Mouse (Mus musculus): ENCODE results near the gene Chst15. TPM values are rescaled to one million over a fixed set of nuclear protein-coding genes. Genes with fewer than 3 reads are reported as not detected.
A peak's percentile ranks its signal among the peaks of the same experiment; 100 is the strongest.

Gene Chst15
- total RNA-seq, 2 experiments from 2014 or later, result 34.9 to 46.1 TPM

- no peak for DNase-seq (ENCODE audit: extremely low spot score in 1 of 2, low spot score in 1 of 2)
Measured at GRCm38 (mm10) chr7:132233732-132234131, 83.3 kb downstream of the Chst15 start.

GRCm38 (mm10) chr7:132232937-132233336 lies 84.1 kb downstream of the Chst15 start:
- no peak for DNase-seq (ENCODE audit: extremely low spot score in 1 of 2, low spot score in 1 of 2)

DNA sequence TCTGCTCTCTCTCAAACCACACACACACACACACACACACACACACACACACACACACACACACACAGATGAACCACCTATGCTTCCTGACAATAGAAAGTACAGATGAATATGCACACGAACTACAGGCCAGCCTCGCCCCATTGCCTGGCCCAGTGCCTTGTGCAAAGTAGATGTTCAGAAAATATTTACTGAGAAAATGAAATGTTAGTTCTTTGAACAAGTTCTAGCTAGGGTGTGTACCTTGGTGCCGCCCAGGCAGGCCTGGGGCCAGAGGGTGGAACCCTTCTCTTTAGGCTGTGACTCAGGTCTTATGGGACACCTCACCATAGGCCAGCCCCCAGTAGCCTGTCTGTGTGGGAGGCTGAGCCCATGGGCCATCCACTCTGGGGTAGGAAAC lies 85.6 kb downstream of the Chst15 start:
- DNase-seq (ENCODE audit: extremely low spot score in 1 of 2, low spot score in 1 of 2), result no peak

GRCm38 (mm10) chr7:132230961-132231360 lies 86.1 kb downstream of the Chst15 start:
- DNase-seq (ENCODE audit: extremely low spot score in 1 of 2, low spot score in 1 of 2), result no peak

- DNase-seq (ENCODE audit: extremely low spot score in 1 of 2, low spot score in 1 of 2), result no peak
Measured at GRCm38 (mm10) chr7:132227075-132227640, 89.9 kb downstream of the Chst15 start.

GRCm38 (mm10) chr7:132226379-132227074 lies 90.5 kb downstream of the Chst15 start:
- peak; percentile 82 to 96 for DNase-seq (ENCODE audit: extremely low spot score in 1 of 2, low spot score in 1 of 2)

- DNase-seq (ENCODE audit: extremely low spot score in 1 of 2, low spot score in 1 of 2), result no peak
Measured at GRCm38 (mm10) chr7:132223452-132224141, 93.4 kb downstream of the Chst15 start.

GRCm38 (mm10) chr7:132214031-132214430 lies 103.0 kb downstream of the Chst15 start:
- no peak for DNase-seq (ENCODE audit: extremely low spot score in 1 of 2, low spot score in 1 of 2)

- DNase-seq (ENCODE audit: extremely low spot score in 1 of 2, low spot score in 1 of 2), result peak; percentile 70 to 87
Measured at GRCm38 (mm10) chr7:132213460-132213859, 103.6 kb downstream of the Chst15 start.

GRCm38 (mm10) chr7:132211920-132212701 lies 104.9 kb downstream of the Chst15 start:
- no peak for DNase-seq (ENCODE audit: extremely low spot score in 1 of 2, low spot score in 1 of 2)

DNA sequence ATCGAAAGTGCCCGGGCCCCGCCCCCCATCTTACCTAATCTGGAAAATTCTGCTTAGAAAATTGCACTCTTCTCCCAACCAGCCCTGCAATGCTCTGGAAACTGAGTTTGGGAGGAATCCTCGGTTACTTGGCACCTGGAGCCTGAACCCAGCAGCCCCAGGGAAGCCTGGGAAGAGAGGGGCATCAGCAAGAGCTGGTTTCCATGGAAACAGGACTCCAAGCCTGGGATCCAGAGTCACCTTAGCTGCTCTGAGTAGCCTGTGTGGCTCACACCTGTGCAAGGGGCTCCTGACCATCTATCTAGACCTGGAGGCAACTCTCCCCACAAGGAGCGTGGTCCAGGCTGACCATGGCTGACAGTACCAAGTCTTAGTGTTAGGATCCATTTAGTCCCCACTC lies 106.4 kb downstream of the Chst15 start:
- no peak for DNase-seq (ENCODE audit: extremely low spot score in 1 of 2, low spot score in 1 of 2)

DNA sequence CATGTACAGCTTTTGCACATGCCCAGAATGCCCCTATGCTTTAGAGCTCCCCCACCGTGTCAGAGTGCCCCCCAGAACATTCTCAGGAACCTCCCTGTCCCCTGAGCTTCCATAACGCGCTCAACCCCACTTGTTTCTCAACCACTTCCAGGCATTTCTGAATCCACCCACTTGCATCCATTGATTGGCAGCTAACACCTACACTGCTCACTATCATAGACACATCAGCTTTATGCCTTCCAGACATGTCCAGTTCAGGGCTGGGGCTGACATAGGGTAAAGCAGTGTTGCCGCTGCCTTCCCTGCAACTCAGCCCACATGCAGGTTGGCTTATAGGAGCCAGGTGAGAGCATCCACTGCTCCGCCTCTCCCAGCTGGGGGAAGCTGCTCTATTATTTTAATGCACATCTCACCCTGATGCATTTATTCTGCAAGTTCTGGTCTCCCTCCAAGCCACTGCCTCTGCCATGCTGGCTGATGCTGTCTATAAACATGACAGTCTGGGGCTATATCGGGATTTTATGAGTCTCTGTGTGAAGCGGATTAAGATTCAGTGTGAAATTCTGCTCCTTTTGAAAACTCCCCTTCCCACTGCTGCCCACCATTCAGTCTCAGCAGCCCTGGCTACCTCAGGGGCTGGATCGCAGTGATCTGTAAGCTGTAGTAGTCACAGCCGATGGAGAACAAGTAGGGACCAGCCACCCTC lies 107.9 kb downstream of the Chst15 start:
- DNase-seq (ENCODE audit: extremely low spot score in 1 of 2, low spot score in 1 of 2), result no peak

DNA sequence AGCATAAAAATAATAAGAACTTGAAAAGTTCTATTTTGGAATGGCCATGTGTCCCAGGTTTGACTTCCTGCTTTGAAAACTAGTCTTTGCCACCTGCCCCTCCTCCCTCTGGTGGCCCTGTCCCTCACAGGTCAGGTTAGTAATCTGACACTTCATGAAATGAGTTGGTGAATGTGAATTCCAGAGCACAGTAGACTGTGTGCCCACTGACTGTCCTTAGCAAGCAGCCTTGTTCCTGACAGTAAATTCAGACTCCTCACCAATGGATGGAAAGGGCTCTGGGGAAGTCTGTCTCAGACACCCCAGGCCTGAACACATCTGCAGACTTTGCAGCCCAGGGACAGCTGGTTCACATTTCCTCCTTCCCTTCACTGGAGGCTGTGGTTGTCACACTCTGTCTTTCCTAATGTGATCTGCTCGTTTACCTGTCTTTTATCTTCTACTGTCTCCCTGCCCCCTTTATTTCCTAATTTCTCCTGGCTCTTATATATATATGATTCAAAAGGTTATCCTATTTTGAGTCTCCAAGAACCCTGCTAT lies 112.9 kb downstream of the Chst15 start:
- no peak for DNase-seq (ENCODE audit: extremely low spot score in 1 of 2, low spot score in 1 of 2)

DNA sequence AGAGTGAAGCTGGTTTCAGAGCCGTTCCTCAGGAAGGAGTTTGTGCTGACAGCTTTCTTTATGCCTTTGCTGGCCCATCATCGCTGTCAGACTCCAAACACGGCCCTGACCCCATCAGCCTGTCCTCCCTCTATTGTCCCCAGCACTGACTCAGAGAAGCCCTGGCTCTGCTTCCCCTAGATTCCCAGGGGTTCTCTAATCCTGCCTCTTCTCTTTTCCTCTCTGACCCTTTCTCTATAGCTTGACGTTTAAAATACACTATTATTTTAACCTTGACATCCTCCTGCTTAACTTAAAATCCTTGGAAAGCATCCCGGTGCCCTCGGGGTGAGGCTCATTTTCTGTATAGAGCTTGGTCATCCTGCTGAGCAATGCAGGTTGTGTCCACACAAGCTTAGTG lies 117.3 kb downstream of the Chst15 start:
- DNase-seq (ENCODE audit: extremely low spot score in 1 of 2, low spot score in 1 of 2), result no peak

GRCm38 (mm10) chr7:132198806-132199205 lies 118.2 kb downstream of the Chst15 start:
- DNase-seq (ENCODE audit: extremely low spot score in 1 of 2, low spot score in 1 of 2), result no peak

DNA sequence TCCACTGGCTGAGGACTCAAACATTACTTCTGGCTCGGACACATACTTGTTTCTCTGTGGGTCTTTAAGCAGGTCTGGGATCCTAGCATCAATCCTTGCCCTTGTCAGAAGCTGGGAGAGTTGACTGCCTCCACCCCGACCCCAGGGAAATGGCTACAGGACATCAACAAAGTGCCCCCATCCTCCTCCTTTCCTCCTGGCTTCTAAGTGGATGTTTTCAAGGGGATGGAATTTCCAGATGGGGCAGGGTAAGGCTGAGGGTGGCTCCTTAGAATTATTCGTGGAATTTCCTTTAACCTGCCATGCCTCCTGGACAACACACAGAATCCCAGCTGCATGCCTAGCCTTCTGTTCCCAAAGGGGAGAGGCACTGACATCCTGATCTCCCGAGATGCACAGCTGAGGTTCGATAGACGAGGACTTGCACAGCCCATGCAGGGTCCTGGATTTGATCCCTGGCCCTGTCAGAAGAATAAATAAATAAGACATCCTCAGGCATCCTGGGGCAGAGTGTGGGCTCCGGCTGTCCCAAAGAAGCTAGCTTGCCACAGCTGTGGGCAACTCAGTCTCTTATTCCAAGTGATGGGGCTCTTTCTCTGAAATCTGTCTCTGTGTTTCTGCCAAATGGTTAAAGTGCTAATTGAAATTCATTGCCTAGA lies 119.1 kb downstream of the Chst15 start:
- DNase-seq (ENCODE audit: extremely low spot score in 1 of 2, low spot score in 1 of 2), result no peak

DNA sequence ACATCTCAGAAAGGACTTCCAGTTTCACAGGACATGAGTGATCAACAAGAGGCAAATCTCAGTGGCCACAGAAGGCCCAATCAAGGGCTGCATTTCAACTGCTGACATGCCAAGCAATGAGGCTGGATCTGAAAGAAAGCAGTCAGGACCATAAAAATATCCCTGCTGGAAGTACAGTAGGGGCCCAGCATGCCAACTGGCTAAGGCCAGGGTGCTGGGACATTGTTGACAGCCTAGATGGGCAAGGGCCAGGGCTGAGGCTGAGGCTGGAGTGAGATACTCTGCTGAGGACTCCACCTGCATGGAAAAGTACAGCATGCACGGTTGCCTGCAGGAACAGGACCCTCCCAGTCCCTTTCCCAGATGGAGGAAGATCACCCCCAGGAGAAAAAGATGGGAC lies 120.4 kb downstream of the Chst15 start:
- DNase-seq (ENCODE audit: extremely low spot score in 1 of 2, low spot score in 1 of 2), result no peak

DNA sequence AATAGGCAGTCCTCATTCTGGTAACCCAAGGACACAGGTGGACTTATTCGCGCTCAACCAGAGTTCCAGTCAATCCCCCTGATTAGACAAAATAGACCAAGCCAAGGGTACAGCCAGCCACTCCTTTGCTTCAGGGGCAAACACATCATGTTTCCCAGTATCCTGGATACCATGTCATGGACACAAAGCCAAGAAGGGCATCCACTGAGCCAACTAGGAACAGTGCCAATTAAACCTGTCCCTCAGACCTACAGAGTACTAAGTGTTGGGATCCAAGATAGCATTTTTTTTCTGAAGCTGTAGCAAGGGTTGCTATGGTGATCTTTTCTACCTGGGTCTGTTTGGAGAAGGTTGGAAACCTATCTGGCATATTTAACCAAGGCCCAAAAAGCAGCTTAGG lies 123.4 kb downstream of the Chst15 start:
- DNase-seq (ENCODE audit: extremely low spot score in 1 of 2, low spot score in 1 of 2), result no peak

DNA sequence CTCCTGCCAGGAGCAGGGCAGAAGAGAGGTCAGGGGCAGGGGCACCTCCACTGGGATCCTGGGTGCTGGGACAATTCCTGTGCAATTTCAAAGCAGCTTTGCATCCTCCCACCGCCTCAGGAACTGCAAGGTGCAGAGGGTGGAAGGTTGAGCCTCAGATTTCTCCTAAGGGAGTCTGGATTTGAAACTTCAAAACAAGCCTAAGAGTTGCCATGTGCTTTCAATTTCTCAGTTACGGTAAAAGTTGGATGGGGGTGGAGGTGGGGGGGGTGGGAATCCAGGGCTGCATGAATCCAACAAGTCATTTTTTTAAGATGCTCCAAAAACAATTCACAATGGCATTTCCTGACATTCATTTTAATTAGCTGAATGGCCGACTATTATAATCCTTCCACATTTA lies 129.6 kb downstream of the Chst15 start:
- no peak for DNase-seq (ENCODE audit: extremely low spot score in 1 of 2, low spot score in 1 of 2)

Data from layer of hippocampus, postnatal 25 days (tissue).